Mouse (Mus musculus): ENCODE data around the gene Psmd7.
"Not testable (repeated sequence)": the region's sequence is repeated elsewhere in the genome, so short reads cannot be mapped to it uniquely, and the experiment has no call there.

The Psmd7 gene

GRCm38 (mm10) chr8:107587995-107588780, at the start of gene Psmd7:
Gene Psmd7 (minus strand): TSS chr8:107588464.
- peak; percentile 99 for ATAC-seq (ENCODE audit: low TSS enrichment)

- ATAC-seq (ENCODE audit: low TSS enrichment), result no peak
These were observed 45.5 kb upstream of the Psmd7 start for GRCm38 (mm10) chr8:107633734-107634133.

DNA sequence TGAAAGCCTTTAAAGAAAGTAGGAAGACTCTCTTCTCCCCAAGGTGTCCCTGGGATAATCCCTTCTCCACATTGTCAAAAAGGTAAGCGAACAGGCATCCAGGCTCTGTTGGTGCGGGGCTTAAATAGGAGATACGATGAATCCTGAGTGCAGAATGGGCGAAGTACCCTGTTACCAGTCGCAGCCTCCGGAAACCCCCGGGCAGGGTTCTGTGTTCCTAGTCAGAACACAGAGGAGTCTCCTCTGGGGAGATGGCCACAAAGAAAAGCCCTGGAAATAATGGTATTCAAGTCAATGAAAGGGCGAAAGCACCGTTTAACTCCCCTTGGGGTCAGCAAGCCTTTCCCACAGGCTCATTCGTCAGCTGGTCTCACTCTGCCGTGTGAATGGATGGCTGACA, 41.4 kb upstream of the Psmd7 start:
- ATAC-seq (ENCODE audit: low TSS enrichment), result no peak

DNA sequence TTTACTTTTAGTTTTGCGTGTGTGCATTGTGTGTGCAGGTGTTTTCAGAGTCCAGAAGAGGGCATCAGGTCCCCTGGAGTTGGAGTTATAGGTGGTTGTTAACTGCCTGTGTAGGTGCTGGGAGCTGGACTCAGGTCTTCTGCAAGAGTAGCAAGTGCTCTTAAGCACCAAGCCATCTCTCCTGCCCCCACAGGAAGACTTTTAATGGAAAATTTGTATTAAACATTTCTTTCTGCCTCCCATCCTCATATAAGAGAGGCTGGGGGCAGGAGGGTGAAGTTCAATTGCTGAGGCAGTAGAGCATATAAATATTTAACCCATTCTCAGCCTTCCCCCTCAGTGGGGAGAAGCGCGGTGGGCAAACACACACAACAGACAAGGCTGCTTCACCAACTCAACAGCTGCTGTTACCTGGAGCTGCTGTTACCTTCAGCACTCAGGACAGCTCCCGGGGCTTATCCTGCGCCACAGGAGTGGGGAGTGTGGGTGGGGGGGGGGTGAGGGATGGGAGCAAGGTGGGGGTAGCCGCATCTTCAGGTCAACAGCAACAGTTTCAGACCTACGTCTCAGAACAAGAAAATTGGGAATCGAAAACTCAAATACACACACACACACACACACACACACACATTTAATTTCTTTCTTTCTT, 40.4 kb upstream of the Psmd7 start:
- no peak for ATAC-seq (ENCODE audit: low TSS enrichment)

- ATAC-seq (ENCODE audit: low TSS enrichment), result no peak
These were observed 39.6 kb upstream of the Psmd7 start for GRCm38 (mm10) chr8:107627881-107628280.

- ATAC-seq (ENCODE audit: low TSS enrichment), result not testable (repeated sequence)
These were observed 36.0 kb upstream of the Psmd7 start for GRCm38 (mm10) chr8:107624301-107624700.

- ATAC-seq (ENCODE audit: low TSS enrichment), result no peak
These were observed 33.8 kb upstream of the Psmd7 start for GRCm38 (mm10) chr8:107621930-107622623.

GRCm38 (mm10) chr8:107621136-107621535, 32.9 kb upstream of the Psmd7 start:
- no peak for ATAC-seq (ENCODE audit: low TSS enrichment)

- ATAC-seq (ENCODE audit: low TSS enrichment), result no peak
These were observed 30.2 kb upstream of the Psmd7 start for GRCm38 (mm10) chr8:107618499-107618898.

DNA sequence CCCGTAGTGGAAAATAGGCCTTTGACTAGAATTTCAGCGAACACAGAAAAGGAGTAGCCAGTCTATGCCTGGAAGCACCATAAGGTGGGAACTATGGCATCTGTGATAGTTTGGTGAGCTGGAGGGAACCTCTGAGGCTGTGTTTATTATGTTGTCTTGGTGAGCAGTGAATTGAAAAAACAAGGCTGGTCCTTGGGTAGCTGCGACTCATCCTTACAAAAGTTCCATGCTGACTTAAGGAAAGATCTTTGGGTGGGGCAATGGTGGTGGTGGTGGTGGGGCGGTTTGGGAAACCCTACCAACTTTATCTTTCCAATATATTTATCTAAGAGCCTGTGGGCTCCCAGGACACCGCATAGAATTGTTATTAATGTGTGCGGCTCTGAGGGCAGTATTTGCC, 25.1 kb upstream of the Psmd7 start:
- no peak for ATAC-seq (ENCODE audit: low TSS enrichment)

- ATAC-seq (ENCODE audit: low TSS enrichment), result no peak
These were observed 22.6 kb upstream of the Psmd7 start for GRCm38 (mm10) chr8:107610845-107611244.

- ATAC-seq (ENCODE audit: low TSS enrichment), result no peak
These were observed 20.5 kb upstream of the Psmd7 start for GRCm38 (mm10) chr8:107608751-107609150.

- no peak for ATAC-seq (ENCODE audit: low TSS enrichment)
These were observed 14.8 kb upstream of the Psmd7 start for GRCm38 (mm10) chr8:107603026-107603425.

DNA sequence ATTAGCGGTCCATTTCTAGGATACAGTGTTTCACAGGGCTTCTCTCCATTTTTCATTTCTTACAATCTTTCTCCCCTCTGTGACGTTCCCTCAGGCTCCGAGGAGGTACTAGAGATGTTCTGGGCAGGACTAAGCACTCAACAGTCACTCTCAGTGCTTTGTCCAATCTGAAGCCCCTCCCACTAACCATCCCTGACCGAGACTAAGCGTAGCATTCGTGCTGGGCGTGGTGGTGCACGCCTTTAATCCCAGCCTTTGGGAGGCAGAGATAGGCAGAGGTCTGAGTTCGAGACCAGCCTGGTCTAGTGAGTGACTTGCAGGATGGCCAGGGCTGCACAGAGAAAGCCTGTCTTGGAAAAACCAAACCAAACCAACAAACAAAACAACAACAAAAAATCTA, 11.4 kb upstream of the Psmd7 start:
- ATAC-seq (ENCODE audit: low TSS enrichment), result no peak

GRCm38 (mm10) chr8:107597731-107598130, 9.5 kb upstream of the Psmd7 start:
- no peak for ATAC-seq (ENCODE audit: low TSS enrichment)

- ATAC-seq (ENCODE audit: low TSS enrichment), result no peak
These were observed 6.6 kb upstream of the Psmd7 start for GRCm38 (mm10) chr8:107594817-107595216.

DNA sequence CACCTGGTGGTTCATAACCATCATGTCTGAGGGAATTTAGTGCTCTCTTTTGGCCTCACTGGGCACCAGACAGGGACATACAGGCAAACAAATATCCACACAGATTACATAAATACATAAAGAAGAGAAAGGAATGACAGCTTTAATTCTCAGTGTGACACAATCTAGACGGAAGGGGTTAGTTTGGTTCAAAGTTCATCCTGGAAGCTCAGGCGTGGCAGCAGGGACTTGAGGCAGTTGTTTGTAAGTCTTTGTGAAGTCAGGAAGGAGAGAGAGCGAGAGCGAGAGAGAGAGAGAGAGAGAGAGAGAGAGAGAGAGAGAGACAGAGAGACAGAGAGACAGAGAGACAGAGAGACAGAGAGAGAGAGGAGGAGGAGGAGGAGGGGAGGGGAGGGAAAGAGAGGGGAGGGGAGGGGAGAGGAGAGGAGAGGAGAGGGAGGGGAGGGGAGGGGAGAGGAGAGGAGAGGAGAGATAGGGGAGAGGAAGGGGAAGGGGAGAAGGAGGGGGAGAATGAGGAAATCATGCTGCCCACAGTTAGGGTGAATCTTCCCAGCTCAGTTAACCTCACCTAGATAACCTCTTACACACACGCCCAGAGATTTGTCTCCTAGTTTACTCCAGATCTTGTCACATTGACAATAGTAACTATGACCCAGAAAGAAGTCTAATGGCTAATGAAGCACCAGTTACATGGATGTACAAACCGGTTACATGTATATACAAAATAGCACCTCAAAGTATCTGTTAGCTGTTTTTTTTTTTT, 5.9 kb upstream of the Psmd7 start:
- no peak for ATAC-seq (ENCODE audit: low TSS enrichment)

- ATAC-seq (ENCODE audit: low TSS enrichment), result peak; percentile 35; the same call in 1 of the 2 replicates
These were observed 752 bp downstream of the Psmd7 start for GRCm38 (mm10) chr8:107587429-107587994.

DNA sequence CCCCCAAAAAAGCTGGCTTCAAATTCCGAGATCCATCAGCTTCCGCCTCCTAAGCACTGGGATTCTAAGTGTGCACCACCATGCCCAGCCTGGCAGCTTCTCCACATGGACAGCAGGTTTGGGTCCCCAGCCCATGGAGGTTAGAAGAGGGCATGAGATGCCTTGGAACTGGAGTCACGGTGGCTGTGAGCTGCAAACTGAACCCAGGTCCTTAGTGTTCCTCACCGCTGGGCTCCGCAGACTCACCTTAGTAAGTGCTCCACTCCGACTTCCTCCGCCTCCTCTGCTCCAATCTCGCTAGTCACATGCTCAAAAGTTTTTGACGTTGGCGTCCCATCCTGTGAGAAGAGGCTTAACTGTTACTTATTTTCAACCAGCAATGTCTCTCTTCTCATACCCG, 6.1 kb downstream of the Psmd7 start:
- ATAC-seq (ENCODE audit: low TSS enrichment), result no peak

DNA sequence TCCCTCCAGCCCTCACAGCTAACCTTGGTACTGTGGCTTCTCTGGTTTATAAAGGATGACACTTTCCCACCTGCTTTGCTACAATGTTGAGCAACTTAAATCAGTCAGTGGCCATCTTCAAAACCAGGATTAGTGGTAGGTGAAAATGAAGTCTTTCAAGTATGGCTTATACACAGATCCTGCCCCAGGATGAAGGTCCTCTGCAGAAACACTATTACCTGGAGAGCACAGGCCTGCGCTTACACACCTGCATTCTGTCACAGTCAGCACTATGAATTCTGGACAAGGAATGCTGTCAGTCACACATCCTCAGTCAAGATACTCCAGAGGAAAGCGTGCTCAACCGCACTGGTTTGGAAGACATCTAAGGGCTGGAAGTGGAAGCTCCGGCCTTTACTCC, 6.7 kb downstream of the Psmd7 start:
- no peak for ATAC-seq (ENCODE audit: low TSS enrichment)

DNA sequence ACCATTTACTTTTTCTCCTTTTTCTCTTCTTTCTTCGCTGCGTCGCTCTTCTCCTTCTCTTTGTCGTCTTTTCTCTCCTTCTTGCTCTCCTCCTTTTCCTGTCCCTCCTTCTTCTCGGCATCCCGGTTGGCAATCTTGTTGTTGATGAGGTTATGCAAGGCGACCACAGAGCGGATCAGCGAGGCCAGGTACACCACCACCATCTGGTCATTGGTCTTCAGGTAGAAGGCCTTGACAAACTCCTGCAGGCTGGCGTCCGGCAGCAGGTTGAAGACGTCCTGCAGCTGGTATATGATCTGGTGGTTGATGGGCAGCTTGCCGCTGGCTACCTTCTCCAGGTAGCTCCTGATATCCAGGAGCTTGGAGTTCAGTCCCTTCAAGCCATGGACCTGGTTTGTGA, 7.4 kb downstream of the Psmd7 start:
- ATAC-seq (ENCODE audit: low TSS enrichment), result no peak

- ATAC-seq (ENCODE audit: low TSS enrichment), result peak; percentile 58; the same call in 1 of the 2 replicates
These were observed 9.7 kb downstream of the Psmd7 start for GRCm38 (mm10) chr8:107578541-107578940.

All from frontal cortex, adult (tissue).